Mouse (Mus musculus) forebrain, embryonic 14.5 days (tissue): ENCODE measurements at regions not wholly inside any gene's neighbourhood (a gene's known extent, or its start where the extent isn't known, plus 50 kb on each side); places are given as distances from the start of the nearest gene placed in this dataset.
A peak's percentile ranks its signal among the peaks of the same experiment; 100 is the strongest.
"Not testable (repeated sequence)": the region's sequence is repeated elsewhere in the genome, so short reads cannot be mapped to it uniquely, and the experiment has no call there.

Source experiments
- ATAC-seq: fragments of 200-750 bp; cut with Nextera tagmentation; 2 replicates; pipeline ENCODE4 v1.8.0; 2017; ENCODE audit warnings: mild to moderate bottlenecking, moderate library complexity
- DNase-seq: peaks from one replicate; pipeline ENCODE4 v3.0.0-alpha.2; 2015; ENCODE audit warnings: low spot score
- H3K27ac ChIP-seq: fragments of 300-500 bp; sonication (generic); 2 replicates; pipeline ENCODE4 v1.5.1; 2014; ENCODE audit warnings: low read depth, mild to moderate bottlenecking, control low read depth, low read length, moderate library complexity
- H3K27me3 ChIP-seq: fragments of 300-500 bp; sonication (generic); replicated peaks from 2 replicates; pipeline ENCODE4 v1.6.1; 2014; ENCODE audit warnings: low read length, control low read depth, mixed read lengths; ENCODE audit not compliant: control insufficient read depth, insufficient read depth
- H3K36me3 ChIP-seq: fragments of 300-500 bp; sonication (generic); 2 replicates; pipeline ENCODE4 v1.6.1; 2014; ENCODE audit warnings: low read length, control low read depth; ENCODE audit not compliant: control insufficient read depth, insufficient read depth
- H3K4me1 ChIP-seq: fragments of 300-500 bp; sonication (generic); 2 replicates; pipeline ENCODE4 v1.6.1; 2014; ENCODE audit warnings: antibody characterized with exemption, low read length, control low read depth; ENCODE audit not compliant: control insufficient read depth, insufficient read depth
- H3K4me2 ChIP-seq: fragments of 300-500 bp; sonication (generic); 2 replicates; pipeline ENCODE4 v1.6.1; 2014; ENCODE audit warnings: mild to moderate bottlenecking, control low read depth, low read length
- H3K4me3 ChIP-seq: fragments of 300-500 bp; sonication (generic); 2 replicates; pipeline ENCODE4 v1.5.1; 2014; ENCODE audit warnings: low read depth, low read length, control low read depth
- H3K9ac ChIP-seq: fragments of 300-500 bp; sonication (generic); 2 replicates; pipeline ENCODE4 v1.6.1; 2014; ENCODE audit warnings: mild to moderate bottlenecking, low read length, control low read depth, moderate library complexity
- H3K9me3 ChIP-seq: fragments of 300-500 bp; sonication (generic); replicated peaks from 2 replicates; pipeline ENCODE4 v1.6.1; 2016; ENCODE audit warnings: low read length, control low read depth, mixed read lengths; ENCODE audit not compliant: control insufficient read depth
- whole genome bisulfite sequencing: fragments of 180-500 bp; shearing (Covaris S2); extraction: QIAGEN DNeasy Blood & Tissue Kit; methylation state at CpG from one replicate; pipeline ENCODE4 v1.1.7; 2014; 5-methylcytosine and 5-hydroxymethylcytosine counted together

DNA sequence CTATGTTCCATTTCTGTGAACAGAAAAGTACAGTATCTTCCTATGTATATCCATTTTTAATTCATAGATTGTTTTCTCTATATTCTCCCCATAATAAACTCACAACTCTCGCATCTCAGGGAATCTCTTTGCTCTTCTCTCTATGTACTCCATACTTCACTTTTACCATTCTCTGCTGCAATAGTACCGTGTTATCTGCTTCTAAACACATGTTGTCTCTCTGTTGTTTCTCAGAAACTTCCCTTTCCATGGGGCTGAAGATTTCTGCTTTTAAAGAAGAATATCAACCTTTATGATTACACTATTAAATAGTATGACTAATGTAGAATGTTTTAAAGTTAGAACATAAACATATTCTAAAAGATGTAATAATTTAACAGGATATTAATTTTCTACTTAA lies 207.9 kb upstream of the Cntn3 start:
- ATAC-seq = no peak
- no peak overlapping the region for H3K4me3 ChIP-seq
- H3K9ac ChIP-seq = no peak overlapping the region
- 91% methylated on average over 2 of the region's 2 CpGs for WGBS
- H3K4me1 ChIP-seq = no peaks in the 10 kb centered on the region
- no peaks in the 10 kb centered on the region for H3K27me3 ChIP-seq
- H3K4me2 ChIP-seq = no peak overlapping the region
- no peaks in the 10 kb centered on the region for H3K36me3 ChIP-seq
- no peaks in the 10 kb centered on the region for H3K9me3 ChIP-seq
- no peak for DNase-seq
- no peak overlapping the region for H3K27ac ChIP-seq

DNA sequence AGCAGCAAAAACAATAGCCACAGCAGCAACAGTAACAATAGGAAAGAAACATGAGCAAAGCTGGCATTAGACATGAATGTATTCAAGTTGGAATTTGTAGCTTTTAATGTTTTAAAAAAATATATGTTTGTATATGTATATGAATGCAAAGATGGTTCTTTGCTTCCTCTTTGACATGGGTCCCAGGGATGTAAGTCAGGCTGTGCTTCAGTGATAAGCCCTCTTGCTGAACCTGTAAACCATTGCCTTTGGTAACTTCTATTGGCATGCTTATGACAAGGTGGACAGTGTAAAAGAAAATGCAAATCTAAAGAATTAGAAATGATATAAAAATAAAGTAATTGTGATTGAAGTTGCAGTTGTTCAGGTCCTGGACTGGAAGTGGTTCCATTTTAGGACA lies 201.7 kb upstream of the Cntn3 start:
- Histone ChIP-seq H3K4me2 (no peak overlapping the region), H3K9ac (no peak overlapping the region), H3K27ac (no peak overlapping the region), H3K27me3 (no peaks in the 10 kb centered on the region), H3K4me1 (no peaks in the 10 kb centered on the region), H3K4me3 (no peak overlapping the region), H3K36me3 (no peaks in the 10 kb centered on the region), H3K9me3 (no peaks in the 10 kb centered on the region)
- ATAC-seq (no peak), DNase-seq (no peak)

DNA sequence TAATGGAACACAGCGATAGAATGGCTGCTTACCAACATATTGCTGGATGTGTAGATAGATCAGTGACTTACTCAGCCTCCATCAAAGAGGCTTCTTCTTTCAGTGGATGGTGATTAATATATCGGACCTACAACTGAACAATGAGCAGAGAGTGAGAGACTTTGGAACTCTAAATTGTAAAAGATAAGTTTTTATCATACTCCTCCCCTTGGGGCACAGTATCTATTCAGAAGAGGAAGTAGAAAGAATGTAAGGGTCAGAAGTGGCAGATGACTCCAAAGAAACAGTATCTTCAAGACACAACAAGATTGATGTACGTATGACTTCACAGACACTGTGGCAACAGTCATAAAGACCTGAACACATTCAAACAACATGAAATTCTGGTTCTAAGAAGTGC lies 189.5 kb upstream of the Cntn3 start:
- Histone ChIP-seq H3K4me1 (no peaks in the 10 kb centered on the region), H3K27ac (no peak overlapping the region), H3K36me3 (no peaks in the 10 kb centered on the region), H3K9me3 (no peaks in the 10 kb centered on the region), H3K27me3 (no peaks in the 10 kb centered on the region), H3K9ac (no peak overlapping the region), H3K4me3 (no peak overlapping the region), H3K4me2 (no peak overlapping the region)
- WGBS = 89% methylated on average over 3 of the region's 3 CpGs
- DNase-seq = no peak
- no peak for ATAC-seq

DNA sequence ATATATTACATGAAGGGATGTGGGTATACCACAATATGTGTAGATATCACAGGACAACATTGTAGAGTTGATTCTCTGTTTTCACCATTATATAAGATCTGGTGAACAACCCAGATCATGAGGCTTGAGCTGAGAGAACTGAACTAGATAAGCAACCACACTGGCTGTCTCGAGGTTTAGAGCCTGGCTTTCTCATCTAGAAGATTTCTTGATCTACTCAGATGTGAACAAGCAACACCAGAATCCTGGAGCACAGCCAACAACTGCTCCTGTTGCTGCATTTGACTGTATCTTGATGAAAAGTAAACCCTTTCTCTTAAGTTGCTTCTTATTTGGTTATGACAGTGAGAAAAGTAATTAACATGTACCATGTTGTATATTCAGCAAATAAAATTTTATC lies 182.1 kb upstream of the Cntn3 start:
- H3K4me2 ChIP-seq = no peak overlapping the region
- no peaks in the 10 kb centered on the region for H3K27me3 ChIP-seq
- no peaks in the 10 kb centered on the region for H3K36me3 ChIP-seq
- no peak overlapping the region for H3K4me3 ChIP-seq
- H3K9ac ChIP-seq = no peak overlapping the region
- no peaks in the 10 kb centered on the region for H3K9me3 ChIP-seq
- ATAC-seq = no peak
- H3K27ac ChIP-seq = no peak overlapping the region
- peak; percentile 5 for DNase-seq
- H3K4me1 ChIP-seq = no peaks in the 10 kb centered on the region
- WGBS = 46% methylated on average over 1 of the region's 1 CpGs

DNA sequence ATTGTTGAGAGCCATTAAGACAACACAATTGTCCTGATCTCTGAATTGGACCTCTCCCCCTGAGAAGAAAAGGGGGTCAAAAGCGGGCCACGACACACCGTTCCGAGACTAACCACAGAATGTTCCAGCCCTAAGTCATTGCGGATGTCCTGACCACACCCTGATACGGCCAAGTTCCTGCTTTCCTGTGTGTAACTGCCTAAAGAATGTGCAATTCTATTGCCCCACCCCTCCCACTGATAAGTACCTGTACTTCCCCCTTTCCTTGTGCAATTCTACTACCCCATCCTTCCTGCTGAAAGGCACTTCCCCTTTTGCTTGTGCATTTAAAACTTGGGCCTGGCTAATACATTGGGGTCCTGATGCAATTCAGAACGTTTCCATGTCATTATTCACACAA lies 177.3 kb upstream of the Cntn3 start:
- not testable (repeated sequence) for ATAC-seq, H3K4me1 ChIP-seq, H3K4me3 ChIP-seq, H3K36me3 ChIP-seq, H3K27me3 ChIP-seq, H3K4me2 ChIP-seq, H3K9me3 ChIP-seq, DNase-seq, H3K9ac ChIP-seq, H3K27ac ChIP-seq
- 94% methylated on average over 7 of the region's 7 CpGs for WGBS

DNA sequence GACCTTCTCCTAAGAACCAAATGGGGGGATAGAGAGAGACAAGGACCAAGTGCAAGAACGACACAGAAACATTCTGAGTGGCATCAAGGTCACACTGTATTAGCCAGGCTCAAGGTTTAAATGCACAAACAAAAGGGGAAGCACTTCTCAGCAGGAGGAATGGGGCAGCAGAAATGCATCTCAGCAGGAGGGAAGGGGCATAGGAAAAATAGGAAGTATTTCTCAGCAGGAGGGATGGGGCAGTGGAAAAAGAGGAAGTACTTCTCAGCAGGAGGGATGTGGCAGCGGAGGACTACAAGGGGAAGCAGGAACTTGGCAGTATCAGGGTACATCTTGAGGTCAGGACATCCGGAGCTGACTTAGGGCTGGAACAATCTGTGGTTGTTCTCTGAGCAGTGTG lies 173.5 kb upstream of the Cntn3 start:
- not testable (repeated sequence) for H3K4me3 ChIP-seq, ATAC-seq, H3K27ac ChIP-seq, H3K36me3 ChIP-seq, H3K4me1 ChIP-seq, H3K4me2 ChIP-seq, H3K9ac ChIP-seq, H3K9me3 ChIP-seq, DNase-seq, H3K27me3 ChIP-seq
- 76% methylated on average over 3 of the region's 3 CpGs for WGBS

DNA sequence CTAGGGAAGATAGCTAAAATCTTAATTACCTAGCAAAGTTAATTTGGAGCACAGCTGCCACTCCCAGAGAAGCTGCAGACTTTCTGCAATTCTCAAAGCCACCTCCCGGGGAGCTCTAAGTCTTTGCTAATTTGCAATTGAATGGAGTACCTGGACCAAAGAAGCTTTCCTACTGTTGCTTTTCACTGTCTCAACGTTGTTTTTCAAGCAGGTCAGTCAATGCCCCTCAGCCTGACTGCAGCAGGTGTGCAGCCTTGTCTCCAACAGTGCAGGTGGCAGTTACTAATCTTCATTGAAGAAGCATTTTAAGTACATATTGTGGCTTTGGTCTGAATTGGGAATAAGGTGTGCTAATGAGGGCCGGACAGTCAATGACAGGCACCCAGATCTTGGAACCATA lies 164.3 kb upstream of the Cntn3 start:
- 49% methylated on average over 3 of the region's 3 CpGs for WGBS
- not testable (repeated sequence) for DNase-seq, H3K4me2 ChIP-seq, H3K27me3 ChIP-seq, H3K27ac ChIP-seq, H3K36me3 ChIP-seq, H3K4me3 ChIP-seq, H3K9me3 ChIP-seq, H3K9ac ChIP-seq, ATAC-seq, H3K4me1 ChIP-seq

DNA sequence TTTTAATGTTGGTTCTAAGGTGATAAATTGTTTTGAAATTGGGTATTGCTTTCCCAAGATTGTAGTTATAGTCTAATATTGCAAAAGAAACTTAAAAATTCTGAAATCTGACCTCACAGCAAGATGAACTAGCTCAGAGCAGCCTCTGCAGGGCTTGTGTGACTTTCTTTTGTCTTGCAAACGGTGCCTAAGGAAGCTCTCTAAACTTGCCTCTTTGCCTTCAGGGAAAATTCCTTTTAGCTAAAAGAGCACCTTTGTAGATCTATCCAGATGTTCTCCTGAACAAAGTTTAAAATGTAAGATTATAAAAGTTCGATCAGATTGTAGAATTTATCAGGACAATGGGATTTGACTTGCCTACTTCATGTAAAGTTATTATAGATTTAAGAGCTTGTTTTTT lies 160.8 kb upstream of the Cntn3 start:
- ATAC-seq (no peak), DNase-seq (no peak)

DNA sequence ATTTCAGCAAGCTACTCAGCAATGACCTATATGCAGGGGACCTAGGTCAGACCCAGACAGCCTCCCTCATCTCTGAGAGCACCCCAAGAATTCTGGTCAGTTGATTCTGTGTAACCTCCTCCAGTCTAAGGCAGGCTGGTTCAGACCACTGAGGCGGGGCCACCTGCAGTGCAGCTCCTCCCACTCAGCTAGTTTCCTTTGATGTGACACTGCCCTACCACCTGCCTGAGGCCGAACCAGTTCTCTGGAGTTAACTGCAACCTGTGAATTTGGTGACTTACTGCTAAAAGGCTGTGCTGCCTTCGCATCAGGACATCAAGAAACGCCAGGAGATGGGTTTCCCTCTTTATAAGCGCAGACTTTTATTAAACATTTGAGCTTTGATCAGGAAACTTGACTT lies 159.1 kb upstream of the Cntn3 start:
- Histone ChIP-seq H3K9ac (no peak overlapping the region), H3K27me3 (no peaks in the 10 kb centered on the region), H3K4me2 (no peak overlapping the region), H3K36me3 (no peaks in the 10 kb centered on the region), H3K9me3 (peaks cover 4% of the 10 kb centered on the region; the same call in 1 of the 2 replicates), H3K4me3 (no peak overlapping the region), H3K4me1 (no peaks in the 10 kb centered on the region), H3K27ac (no peak overlapping the region)
- no peak for ATAC-seq
- no peak for DNase-seq
- 67% methylated on average over 5 of the region's 5 CpGs for WGBS

More for the DNA sequence above, 160.8 kb upstream of the Cntn3 start:
- Histone ChIP-seq H3K4me1 (no peaks in the 10 kb centered on the region), H3K4me3 (no peak overlapping the region), H3K27me3 (no peaks in the 10 kb centered on the region), H3K4me2 (no peak overlapping the region), H3K9me3 (peaks cover 4% of the 10 kb centered on the region; the same call in 1 of the 2 replicates), H3K36me3 (no peaks in the 10 kb centered on the region), H3K27ac (no peak overlapping the region), H3K9ac (no peak overlapping the region)
- WGBS = 71% methylated on average over 2 of the region's 2 CpGs

DNA sequence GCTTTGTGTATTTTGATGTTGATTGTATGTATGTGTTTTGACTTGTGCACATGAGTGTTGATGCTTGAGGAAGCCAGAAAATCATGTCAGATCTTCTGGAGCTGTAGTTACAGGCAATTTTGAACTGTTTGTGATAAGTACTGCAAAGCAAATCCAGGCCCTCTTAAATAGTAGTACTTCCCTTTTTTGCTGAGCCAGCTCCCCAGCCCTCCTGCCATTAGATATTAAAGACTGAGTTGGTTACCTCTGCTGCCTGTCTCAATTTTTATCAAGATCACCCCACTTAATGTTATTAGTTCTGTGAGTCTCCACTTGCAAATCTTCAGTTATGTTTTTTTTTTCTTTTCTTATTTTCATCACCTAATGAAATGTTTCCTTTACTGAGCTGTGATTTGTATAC lies 152.8 kb upstream of the Cntn3 start:
- Histone ChIP-seq H3K4me3 (no peak overlapping the region), H3K9ac (no peak overlapping the region), H3K4me1 (no peaks in the 10 kb centered on the region), H3K27ac (no peak overlapping the region), H3K9me3 (no peaks in the 10 kb centered on the region), H3K4me2 (no peak overlapping the region), H3K36me3 (no peaks in the 10 kb centered on the region), H3K27me3 (no peaks in the 10 kb centered on the region)
- DNase-seq (no peak), ATAC-seq (no peak)
